Mouse (Mus musculus) megakaryocyte-erythroid progenitor cell, adult 5-6 weeks (primary cell): Measurements from ENCODE around the gene Rhbdl3. TPM values are rescaled to one million over a fixed set of nuclear protein-coding genes. Genes with fewer than 3 reads are reported as not detected.
"Not testable (repeated sequence)": the region's sequence is repeated elsewhere in the genome, so short reads cannot be mapped to it uniquely, and the experiment has no call there.

Experiments used
- ATAC-seq: replicated peaks from 2 replicates; pipeline ENCODE4 v1.8.0; 2016; ENCODE audit warnings: mild to moderate bottlenecking, inconsistent platforms; ENCODE audit not compliant: severe bottlenecking, poor library complexity, low FRiP score, low TSS enrichment
- total RNA-seq, 2 experiments: library from RNA; stranded (forward) in 1 of 2; stranded (reverse) in 1 of 2; fragments of 200-1000, 215-1000 nt in 1 of 2; fragments of >200 nt in 1 of 2; fragmentation: Nextera tagmentation in 1 of 2; gene quantifications; 2 replicates each; pipeline ENCODE4 v1.2.3; 2014 to 2017

Rhbdl3 gene
- total RNA-seq, 2 experiments from 2014 or later: 0.44 TPM; not detected in 1

- not testable (repeated sequence) for ATAC-seq
Observed at GRCm38 (mm10) chr11:80379184-80379583, 78.5 kb downstream of the Rhbdl3 start.

- no peak; the same call in 1 of the 2 replicates for ATAC-seq
Observed at GRCm38 (mm10) chr11:80382626-80383018, 81.9 kb downstream of the Rhbdl3 start.

GRCm38 (mm10) chr11:80383019-80383625 lies 82.4 kb downstream of the Rhbdl3 start, which contains the start of gene Zfp207:
Gene Zfp207, plus strand, starts transcription at chr11:80383279.
- peak; percentile 86 for ATAC-seq

- ATAC-seq: peak; percentile 52
Observed at GRCm38 (mm10) chr11:80383626-80384046, 82.9 kb downstream of the Rhbdl3 start.

- ATAC-seq: no peak
Observed at GRCm38 (mm10) chr11:80384461-80384860, 83.7 kb downstream of the Rhbdl3 start.

- ATAC-seq: no peak
Observed at GRCm38 (mm10) chr11:80385055-80385454, 84.3 kb downstream of the Rhbdl3 start.

GRCm38 (mm10) chr11:80386790-80387189 lies 86.1 kb downstream of the Rhbdl3 start:
- 0 out of 2 replicates have a peak, but pooled peaks have one; percentile 42 for ATAC-seq

- ATAC-seq: no peak
Observed at GRCm38 (mm10) chr11:80389885-80390284, 89.2 kb downstream of the Rhbdl3 start.

GRCm38 (mm10) chr11:80391407-80392120 lies 90.9 kb downstream of the Rhbdl3 start:
- no peak for ATAC-seq

GRCm38 (mm10) chr11:80395930-80396329 lies 95.2 kb downstream of the Rhbdl3 start:
- no peak for ATAC-seq

- no peak for ATAC-seq
Observed at GRCm38 (mm10) chr11:80396617-80397016, 95.9 kb downstream of the Rhbdl3 start.

Other genes starting within 250 kb of the Rhbdl3 start
- gene Crlf3, start 219.9 kb upstream of the Rhbdl3 start, total RNA-seq (2014; fragmentation: Nextera tagmentation): 28.4 and 42.0 TPM in 2 replicates
- gene Crlf3, start 219.9 kb upstream of the Rhbdl3 start, total RNA-seq (2017): 46.9 and 50.6 TPM in 2 replicates
- 42.8 and 42.9 TPM in 2 replicates for gene Atad5, start 211.5 kb upstream of the Rhbdl3 start, total RNA-seq (2014; fragmentation: Nextera tagmentation)
- gene Atad5, start 211.5 kb upstream of the Rhbdl3 start, total RNA-seq (2017): 49.8 and 50.6 TPM in 2 replicates
- gene Tefm, start 158.7 kb upstream of the Rhbdl3 start, total RNA-seq (2014; fragmentation: Nextera tagmentation): 23.4 and 30.9 TPM in 2 replicates
- 19.0 and 22.6 TPM in 2 replicates for gene Tefm, start 158.7 kb upstream of the Rhbdl3 start, total RNA-seq (2017)
- gene Adap2, start 146.8 kb upstream of the Rhbdl3 start, total RNA-seq (2014; fragmentation: Nextera tagmentation): not detected in 2 replicates
- gene Adap2, start 146.8 kb upstream of the Rhbdl3 start, total RNA-seq (2017): 0.23 TPM in 1 of 2 replicates, not detected in the other
- gene Rnf135, start 117.1 kb upstream of the Rhbdl3 start, total RNA-seq (2014; fragmentation: Nextera tagmentation): 7.1 and 9.1 TPM in 2 replicates
- gene Rnf135, start 117.1 kb upstream of the Rhbdl3 start, total RNA-seq (2017): 5.0 TPM in 2 replicates
- 44.3 and 65.2 TPM in 2 replicates for gene Rhot1, start 91.9 kb upstream of the Rhbdl3 start, total RNA-seq (2014; fragmentation: Nextera tagmentation)
- 55.5 and 63.8 TPM in 2 replicates for gene Rhot1, start 91.9 kb upstream of the Rhbdl3 start, total RNA-seq (2017)
- gene 5730455P16Rik, start 77.1 kb downstream of the Rhbdl3 start, total RNA-seq (2014; fragmentation: Nextera tagmentation): 5.9 and 9.5 TPM in 2 replicates
- 8.3 and 13.8 TPM in 2 replicates for gene 5730455P16Rik, start 77.1 kb downstream of the Rhbdl3 start, total RNA-seq (2017)
- gene Zfp207, start 82.4 kb downstream of the Rhbdl3 start, total RNA-seq (2014; fragmentation: Nextera tagmentation): 282 and 353 TPM in 2 replicates
- 264 and 290 TPM in 2 replicates for gene Zfp207, start 82.4 kb downstream of the Rhbdl3 start, total RNA-seq (2017)
- gene Psmd11, start 127.7 kb downstream of the Rhbdl3 start, total RNA-seq (2014; fragmentation: Nextera tagmentation): 130 and 137 TPM in 2 replicates
- gene Psmd11, start 127.7 kb downstream of the Rhbdl3 start, total RNA-seq (2017): 125 and 153 TPM in 2 replicates
- 0.72 and 1.2 TPM in 2 replicates for gene Cdk5r1, start 176.1 kb downstream of the Rhbdl3 start, total RNA-seq (2014; fragmentation: Nextera tagmentation)
- gene Cdk5r1, start 176.1 kb downstream of the Rhbdl3 start, total RNA-seq (2017): 0.50 and 1.9 TPM in 2 replicates